Mouse (Mus musculus) CH12F3 (cell line): ENCODE data around the gene Sp100.
"Not testable (repeated sequence)": the region's sequence is repeated elsewhere in the genome, so short reads cannot be mapped to it uniquely, and the experiment has no call there.

Experiments used
- in situ Hi-C: fragments of 300-500 bp; cut with MboI; formaldehyde crosslinking; loops from 2 replicates; pipeline ENCODE4 v1.14.3; 2020; ENCODE audit warnings: low sequenced_read_pairs

The Sp100 gene

DNA sequence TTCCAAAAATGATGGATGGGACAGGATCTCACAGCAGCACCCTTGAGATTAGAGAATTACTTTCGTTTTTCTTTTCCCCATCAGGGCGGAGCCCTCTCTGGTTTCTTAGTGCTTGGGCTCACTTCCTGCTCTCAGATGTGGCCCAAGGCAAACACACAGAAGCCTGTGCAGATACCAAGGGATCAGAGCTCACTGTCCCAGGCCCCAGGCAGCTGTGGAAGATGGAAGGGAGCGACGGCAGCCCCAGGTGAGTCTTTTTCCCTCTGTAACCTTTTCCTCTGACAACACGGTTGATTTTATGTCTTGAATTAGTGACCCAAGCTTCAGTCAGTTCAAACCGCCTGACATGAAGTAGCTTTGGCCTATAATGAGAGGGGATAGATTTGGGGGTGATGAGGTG lies at the start of gene Sp100:
TSS of gene Sp100 (plus strand) at position 108 of the 400 bp plus-strand sequence.
- in situ Hi-C loops, result not testable (repeated sequence)

GRCm38 (mm10) chr1:85600078-85600477 lies 49.7 kb upstream of the Sp100 start, which contains the start of gene Sp140:
TSS of gene Sp140 (plus strand) at chr1:85600378.
- in situ Hi-C loops, result not testable (repeated sequence)

DNA sequence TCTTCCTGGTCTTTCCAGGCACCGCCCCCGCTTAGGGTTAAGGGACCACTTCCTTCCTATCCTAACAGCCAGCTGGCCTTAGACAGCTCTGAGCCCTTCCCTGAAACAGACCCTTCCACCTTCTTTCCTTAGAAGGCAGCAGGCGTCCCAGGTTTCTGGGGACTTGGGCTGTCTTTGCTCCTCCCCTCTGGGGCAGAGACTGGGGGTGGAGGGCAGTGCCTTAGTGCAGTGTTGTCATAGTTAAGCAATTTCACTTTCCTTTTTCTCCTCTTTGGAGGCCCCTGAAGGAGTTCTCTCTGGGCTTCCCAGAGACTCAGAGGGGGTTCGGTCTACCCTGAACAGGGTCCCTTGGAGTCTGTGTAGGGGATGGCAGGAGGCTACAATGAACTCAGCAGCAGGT lies 49.0 kb upstream of the Sp100 start:
- in situ Hi-C loops, result not testable (repeated sequence)

DNA sequence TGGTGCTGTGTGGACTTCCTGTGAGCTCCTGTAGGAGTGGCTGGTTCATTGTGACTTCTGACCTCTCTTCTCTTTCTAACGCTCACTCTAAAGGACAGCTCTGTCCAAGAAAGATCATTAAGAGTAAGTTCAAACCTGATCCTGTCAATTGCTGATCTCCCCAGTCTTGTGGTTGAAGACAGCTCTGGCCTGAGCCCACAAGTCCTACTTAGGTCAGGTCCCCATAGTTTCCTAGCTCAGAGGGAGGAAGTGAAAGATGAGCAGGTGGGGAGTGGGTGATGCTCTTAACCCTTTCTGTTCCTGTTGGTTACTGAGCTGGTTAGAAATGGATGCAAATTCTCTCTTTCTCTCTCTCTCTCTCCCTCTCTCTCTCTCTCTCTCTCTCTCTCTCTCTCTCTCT lies 45.4 kb upstream of the Sp100 start:
- in situ Hi-C loops, result not testable (repeated sequence)

- in situ Hi-C loops, result not testable (repeated sequence)
Observed at GRCm38 (mm10) chr1:85608361-85608760, 41.4 kb upstream of the Sp100 start.

- in situ Hi-C loops, result not testable (repeated sequence)
Observed at GRCm38 (mm10) chr1:85610581-85610980, 39.2 kb upstream of the Sp100 start.

DNA sequence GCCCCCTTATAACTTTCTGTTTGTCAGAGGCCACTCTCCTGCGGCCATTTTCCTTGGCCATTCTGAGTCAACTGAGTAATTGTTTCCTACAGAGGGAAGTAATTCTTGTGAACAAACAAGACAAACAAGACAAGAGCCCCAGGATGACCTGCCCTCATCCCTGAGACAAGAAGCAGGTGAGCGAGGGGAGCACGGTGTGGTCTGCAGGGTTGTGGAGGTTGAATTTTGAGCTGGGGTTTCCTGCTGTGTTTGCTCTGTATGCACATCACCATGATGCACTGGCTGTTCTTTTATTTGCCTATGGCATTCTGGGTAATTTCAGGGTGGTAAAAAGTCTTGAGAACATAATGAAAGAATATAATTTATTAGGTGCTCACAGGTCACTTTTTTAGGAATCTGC lies 34.7 kb upstream of the Sp100 start:
- in situ Hi-C loops, result not testable (repeated sequence)

DNA sequence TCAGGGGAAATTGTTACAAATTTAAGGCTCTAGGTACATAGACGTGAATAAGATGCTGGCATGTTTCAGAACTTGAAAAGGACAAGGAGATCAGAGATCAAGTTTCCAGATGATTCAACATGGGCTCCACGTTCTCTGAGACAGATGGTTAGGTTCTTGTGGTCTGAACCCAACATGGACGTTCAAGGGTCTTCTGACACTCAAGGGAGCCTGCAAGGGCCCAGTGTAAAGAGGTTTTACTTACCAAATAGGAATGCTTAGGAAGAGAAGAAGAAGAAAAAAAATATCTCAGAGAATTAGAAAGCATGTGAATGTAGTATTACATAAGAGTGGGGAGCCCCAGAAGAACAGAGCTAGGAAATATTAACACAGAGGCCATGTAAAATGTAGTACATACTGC lies 34.0 kb upstream of the Sp100 start:
- in situ Hi-C loops, result not testable (repeated sequence)

- in situ Hi-C loops, result not testable (repeated sequence)
Observed at GRCm38 (mm10) chr1:85617161-85617560, 32.6 kb upstream of the Sp100 start.

DNA sequence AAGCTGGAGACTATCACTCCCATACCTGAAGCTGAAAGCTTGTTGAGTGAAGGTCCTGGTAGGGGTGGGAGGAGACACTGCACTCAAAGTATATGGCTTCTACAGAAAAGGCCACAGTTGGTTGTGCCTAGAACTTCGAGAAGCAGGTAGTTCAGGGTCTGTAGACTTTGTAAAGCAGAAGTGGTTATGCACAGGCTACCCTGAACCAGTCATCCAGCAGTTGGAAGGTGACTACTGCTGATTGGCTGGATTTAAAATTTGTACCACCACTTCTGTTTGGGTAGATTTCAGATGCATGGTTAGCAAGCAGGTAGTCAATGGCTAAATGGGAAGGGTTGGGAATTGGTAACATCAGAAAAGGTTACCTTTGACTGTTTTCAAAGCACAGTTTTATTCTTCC lies 31.1 kb upstream of the Sp100 start:
- in situ Hi-C loops, result not testable (repeated sequence)

DNA sequence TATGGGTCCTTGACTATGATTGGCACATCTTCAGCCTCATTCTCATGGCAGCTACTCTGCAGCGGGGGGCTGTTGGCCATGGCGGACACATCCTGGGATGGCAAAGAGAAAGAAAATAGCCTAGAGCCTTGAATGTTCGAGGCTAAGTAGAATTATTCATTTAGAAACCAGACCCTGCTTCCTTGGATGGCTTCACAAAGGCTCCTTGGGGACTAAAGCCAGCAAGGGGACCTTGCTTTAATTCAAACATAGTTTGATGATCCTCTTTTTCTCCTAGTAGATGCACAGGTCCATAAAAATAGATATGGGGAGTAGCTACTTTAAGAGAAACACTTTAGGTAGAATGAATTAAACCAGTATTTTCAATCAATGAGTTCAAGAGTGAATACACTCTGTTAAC lies 12.9 kb upstream of the Sp100 start:
- in situ Hi-C loops, result not testable (repeated sequence)

GRCm38 (mm10) chr1:85638144-85638543 lies 11.6 kb upstream of the Sp100 start:
- in situ Hi-C loops, result not testable (repeated sequence)

DNA sequence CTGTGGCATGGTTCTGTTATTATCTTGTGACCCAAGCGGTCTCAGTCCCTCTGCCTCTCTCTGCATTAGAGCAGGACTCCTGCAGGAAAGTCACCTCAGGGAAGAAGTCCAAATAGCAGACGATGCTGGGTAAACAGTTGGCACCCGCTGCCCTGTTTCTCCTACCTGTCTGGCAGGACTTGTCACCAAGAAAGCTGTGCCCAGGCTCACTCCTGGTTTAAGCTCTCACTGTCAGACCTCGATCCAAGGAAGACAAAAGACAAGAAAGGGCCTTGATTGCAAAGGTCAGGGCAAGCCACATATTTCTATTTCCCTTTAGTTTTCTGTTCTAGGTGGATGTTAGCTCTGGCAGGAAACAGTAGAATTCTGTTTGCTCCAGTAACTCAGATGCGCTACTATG lies 736 bp downstream of the Sp100 start:
- in situ Hi-C loops, result not testable (repeated sequence)

DNA sequence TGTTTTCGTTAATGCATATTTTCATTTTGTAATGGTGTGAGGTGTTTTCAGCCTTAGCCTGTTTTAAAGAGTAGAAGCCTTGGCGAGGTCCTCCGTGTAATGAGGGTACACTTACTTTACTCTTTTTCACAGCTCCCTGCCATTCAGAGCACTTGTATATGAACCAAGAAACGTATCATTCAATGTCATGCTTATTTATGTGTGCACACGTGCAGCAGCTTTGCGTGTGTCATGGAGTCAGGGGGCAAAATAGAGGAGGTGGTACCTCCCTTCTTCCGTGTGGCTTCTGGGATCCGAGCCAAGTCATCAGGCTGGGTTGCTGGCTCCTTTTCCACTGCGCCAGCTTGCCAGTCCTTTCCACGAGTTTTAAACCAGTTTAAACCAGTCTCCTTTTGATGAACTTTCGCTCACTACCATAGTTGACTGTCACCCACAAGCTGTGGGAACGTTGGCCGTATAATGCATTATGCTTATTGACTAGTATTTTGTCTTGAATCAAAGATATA lies 2.0 kb downstream of the Sp100 start:
- in situ Hi-C loops, result not testable (repeated sequence)

GRCm38 (mm10) chr1:85657211-85657610 lies 7.4 kb downstream of the Sp100 start:
- in situ Hi-C loops, result not testable (repeated sequence)

GRCm38 (mm10) chr1:85664266-85664665 lies 14.5 kb downstream of the Sp100 start:
- in situ Hi-C loops, result no loop called here

- in situ Hi-C loops, result no loop called here
Observed at GRCm38 (mm10) chr1:85680226-85680625, 30.4 kb downstream of the Sp100 start.

DNA sequence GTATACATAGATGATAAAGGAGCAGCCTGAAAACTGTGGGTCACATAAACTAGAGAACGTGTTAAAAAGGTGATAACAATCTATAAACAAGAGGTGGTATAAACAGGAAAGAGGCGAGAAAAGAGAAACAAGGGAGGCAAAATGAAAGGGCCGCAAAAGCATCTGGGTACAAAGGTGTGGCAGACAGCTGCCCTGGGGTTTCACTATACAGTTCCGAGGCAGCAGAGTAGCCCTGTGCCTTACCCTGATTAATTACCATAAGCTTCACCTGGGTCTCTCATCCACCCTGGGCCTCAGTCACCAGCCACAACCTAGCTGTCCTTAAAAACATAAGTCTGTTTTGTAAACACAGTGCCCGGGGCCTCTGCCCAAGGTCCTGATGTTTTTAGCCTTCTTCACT lies 36.9 kb downstream of the Sp100 start:
- in situ Hi-C loops, result no loop called here

- in situ Hi-C loops, result no loop called here
Observed at GRCm38 (mm10) chr1:85687346-85687745, 37.6 kb downstream of the Sp100 start.

GRCm38 (mm10) chr1:85690544-85690943 lies 40.8 kb downstream of the Sp100 start:
- in situ Hi-C loops, result no loop called here

- in situ Hi-C loops, result no loop called here
Observed at GRCm38 (mm10) chr1:85692281-85692680, 42.5 kb downstream of the Sp100 start.

DNA sequence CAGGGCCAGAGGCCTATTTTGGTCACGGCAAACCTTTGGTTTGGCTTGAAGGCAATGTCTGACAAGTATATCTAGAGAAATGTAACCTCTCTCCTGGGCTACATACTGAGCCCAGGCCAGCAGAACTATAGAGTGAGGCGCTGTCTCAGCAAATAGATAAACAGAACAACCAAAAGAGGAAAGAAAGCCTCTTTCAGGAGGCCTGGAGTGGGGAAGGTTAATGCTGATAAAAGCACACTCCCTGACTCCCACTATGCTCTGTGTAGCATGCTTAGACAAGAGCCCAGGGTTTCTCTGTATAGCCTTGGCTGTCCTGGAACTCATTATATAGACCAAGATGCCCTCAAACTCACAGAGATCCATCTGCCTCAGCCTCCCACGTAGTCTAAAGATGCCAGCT lies 43.5 kb downstream of the Sp100 start:
- in situ Hi-C loops, result no loop called here

- in situ Hi-C loops, result no loop called here
Observed at GRCm38 (mm10) chr1:85695646-85696045, 45.9 kb downstream of the Sp100 start.
